Mouse (Mus musculus) ES-E14 (cell line): ENCODE data around the gene Per1. TPM values are rescaled to one million over a fixed set of nuclear protein-coding genes. Genes with fewer than 3 reads are reported as not detected.
A peak's percentile ranks its signal among the peaks of the same experiment; 100 is the strongest.

ENCODE experiments used
- DNase-seq: peaks from one replicate; pipeline ENCODE4 v3.0.0-alpha.2; 2013; ENCODE audit warnings: low read depth, low spot score
- H3K27ac ChIP-seq: 2 replicates; pipeline ENCODE4 v1.5.1; 2012; ENCODE audit warnings: low read depth, mild to moderate bottlenecking, low read length, moderate library complexity, mixed read lengths; ENCODE audit not compliant: poor library complexity, insufficient read depth, severe bottlenecking
- H3K36me3 ChIP-seq: 2 replicates; pipeline ENCODE4 v1.6.1; 2012; ENCODE audit warnings: mild to moderate bottlenecking, low read length, moderate library complexity, mixed read lengths; ENCODE audit not compliant: control insufficient read depth, poor library complexity, insufficient read depth, severe bottlenecking
- H3K4me1 ChIP-seq, 2 experiments: fragments of 150-350 bp in 1 of 2; sonication (generic) in 1 of 2; 2 replicates each; pipeline ENCODE4 v1.6.1; 2012; ENCODE audit warnings: low read length in 2 of 2, mild to moderate bottlenecking in 1 of 2, mixed read lengths in 1 of 2; ENCODE audit not compliant: control insufficient read depth in 2 of 2, insufficient read depth in 2 of 2, poor library complexity in 1 of 2
- H3K4me3 ChIP-seq, 2 experiments: fragments of 150-350 bp in 1 of 2; sonication (generic) in 1 of 2; 2 replicates each; pipeline ENCODE4 v1.5.1; 2012; ENCODE audit warnings: low read length in 2 of 2, low read depth in 1 of 2, mild to moderate bottlenecking in 1 of 2, mixed read lengths in 1 of 2; ENCODE audit not compliant: insufficient read depth in 1 of 2, poor library complexity in 1 of 2, severe bottlenecking in 1 of 2
- H3K9ac ChIP-seq: 2 replicates; pipeline ENCODE4 v1.6.1; 2012; ENCODE audit warnings: low read depth, mild to moderate bottlenecking, low read length, mixed read lengths; ENCODE audit not compliant: poor library complexity, insufficient read depth, severe bottlenecking
- H3K9me3 ChIP-seq: fragments of 150-350 bp; sonication (generic); 2 replicates; pipeline ENCODE4 v1.6.1; 2012; ENCODE audit warnings: low read depth, mild to moderate bottlenecking, low read length; ENCODE audit not compliant: control insufficient read depth, insufficient read depth
- CHD2 ChIP-seq: IDR thresholded peaks from 2 replicates; pipeline ENCODE4 v1.6.1; 2014; ENCODE audit warnings: mild to moderate bottlenecking, low read depth, low read length, inconsistent platforms
- HCFC1 ChIP-seq: IDR thresholded peaks from 2 replicates; pipeline ENCODE4 v1.6.1; 2012; ENCODE audit warnings: low read length, inconsistent platforms, borderline replicate concordance; ENCODE audit not compliant: insufficient read depth
- MAFK ChIP-seq: IDR thresholded peaks from 2 replicates; pipeline ENCODE4 v1.6.1; 2014; ENCODE audit warnings: mild to moderate bottlenecking, low read depth, low read length, inconsistent platforms; ENCODE audit not compliant: insufficient read depth
- ZC3H11A ChIP-seq: IDR thresholded peaks from 2 replicates; pipeline ENCODE4 v1.6.1; 2012; ENCODE audit warnings: low read depth, mild to moderate bottlenecking, inconsistent platforms, low read length, borderline replicate concordance
- ZNF384 ChIP-seq: IDR thresholded peaks from 2 replicates; pipeline ENCODE4 v1.6.1; 2012; ENCODE audit warnings: low read depth, low read length, inconsistent platforms
- in situ Hi-C, 2 experiments: fragments of 600-800 bp; cut with MboI; formaldehyde crosslinking; loops; one replicate each; pipeline ENCODE4 v1.15.1; 2025; ENCODE audit warnings: low sequenced_read_pairs in 2 of 2, inconsistent platforms in 1 of 2; ENCODE audit not compliant: unreplicated experiment in 2 of 2
- total RNA-seq: library from RNA; depleted of rRNA; stranded (reverse); fragments of 300-350 nt; gene quantifications from 2 replicates; pipeline ENCODE4 v1.2.3, GENCODE M21; 2012

The Per1 gene
- total RNA-seq, 1 experiment = 6.0 TPM

GRCm38 (mm10) chr11:69077316-69077715 is 17.7 kb upstream of the Per1 start:
- Histone ChIP-seq H3K9me3 (no peaks in the 10 kb centered on the region), H3K36me3 (no peaks in the 10 kb centered on the region), H3K9ac (no peak overlapping the region), H3K4me3 (no peak overlapping the region), H3K4me1 (peaks cover 0 to 14% of the 10 kb centered on the region in 2 experiments; a peak in 2 of 4 replicates), H3K27ac (no peak overlapping the region)
- in situ Hi-C loops = no loop called here
- TF ChIP-seq MAFK = no peak
- no peak for TF ChIP-seq CHD2
- no peak for TF ChIP-seq ZNF384
- no peak for TF ChIP-seq ZC3H11A
- no peak for DNase-seq

DNA sequence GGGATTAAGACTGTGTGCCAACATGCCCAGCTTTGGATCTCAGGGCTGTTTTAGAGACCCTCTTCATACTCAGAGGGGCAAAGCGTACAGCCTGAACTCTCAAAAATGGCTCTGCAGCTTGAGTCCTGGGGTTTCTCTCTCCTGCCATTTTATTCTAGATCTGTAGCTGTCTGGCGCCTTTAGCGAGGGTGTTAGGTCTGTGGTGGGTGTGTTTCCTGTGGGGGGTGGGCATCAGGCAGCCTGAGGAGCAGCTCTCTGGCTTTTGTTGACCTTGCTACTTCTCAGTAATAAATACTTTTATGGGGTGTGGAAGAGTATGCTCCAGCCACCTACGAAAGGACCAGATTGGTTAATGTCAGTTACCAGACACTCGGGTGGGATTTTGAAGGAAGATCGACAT is 17.0 kb upstream of the Per1 start:
- H3K9me3 ChIP-seq = no peaks in the 10 kb centered on the region

GRCm38 (mm10) chr11:69078805-69079438 is 16.1 kb upstream of the Per1 start:
- Histone ChIP-seq H3K9me3 (no peaks in the 10 kb centered on the region), H3K4me3 (0 out of 4 replicates have a peak overlapping the region, but pooled peaks of 1 of the 2 experiments have one; percentile 28), H3K36me3 (no peaks in the 10 kb centered on the region), H3K9ac (no peak overlapping the region), H3K27ac (no peak overlapping the region), H3K4me1 (peaks cover 0 to 12% of the 10 kb centered on the region in 2 experiments; a peak in 2 of 4 replicates)
- no peak for DNase-seq
- no peak for TF ChIP-seq ZC3H11A
- TF ChIP-seq CHD2 = no peak
- TF ChIP-seq ZNF384 = no peak
- no peak for TF ChIP-seq HCFC1
- no peak for TF ChIP-seq MAFK
- in situ Hi-C loops = no loop called here

More for the DNA sequence above, 17.0 kb upstream of the Per1 start:
- H3K4me1 ChIP-seq = peaks cover 0 to 12% of the 10 kb centered on the region in 2 experiments; a peak in 2 of 4 replicates
- no peaks in the 10 kb centered on the region for H3K36me3 ChIP-seq
- H3K9ac ChIP-seq = no peak overlapping the region
- H3K27ac ChIP-seq = no peak overlapping the region
- H3K4me3 ChIP-seq = no peak overlapping the region
- TF ChIP-seq ZNF384 = no peak
- no peak for TF ChIP-seq ZC3H11A
- TF ChIP-seq MAFK = no peak
- TF ChIP-seq HCFC1 = no peak
- no peak for TF ChIP-seq CHD2
- in situ Hi-C loops = no loop called here
- no peak for DNase-seq

DNA sequence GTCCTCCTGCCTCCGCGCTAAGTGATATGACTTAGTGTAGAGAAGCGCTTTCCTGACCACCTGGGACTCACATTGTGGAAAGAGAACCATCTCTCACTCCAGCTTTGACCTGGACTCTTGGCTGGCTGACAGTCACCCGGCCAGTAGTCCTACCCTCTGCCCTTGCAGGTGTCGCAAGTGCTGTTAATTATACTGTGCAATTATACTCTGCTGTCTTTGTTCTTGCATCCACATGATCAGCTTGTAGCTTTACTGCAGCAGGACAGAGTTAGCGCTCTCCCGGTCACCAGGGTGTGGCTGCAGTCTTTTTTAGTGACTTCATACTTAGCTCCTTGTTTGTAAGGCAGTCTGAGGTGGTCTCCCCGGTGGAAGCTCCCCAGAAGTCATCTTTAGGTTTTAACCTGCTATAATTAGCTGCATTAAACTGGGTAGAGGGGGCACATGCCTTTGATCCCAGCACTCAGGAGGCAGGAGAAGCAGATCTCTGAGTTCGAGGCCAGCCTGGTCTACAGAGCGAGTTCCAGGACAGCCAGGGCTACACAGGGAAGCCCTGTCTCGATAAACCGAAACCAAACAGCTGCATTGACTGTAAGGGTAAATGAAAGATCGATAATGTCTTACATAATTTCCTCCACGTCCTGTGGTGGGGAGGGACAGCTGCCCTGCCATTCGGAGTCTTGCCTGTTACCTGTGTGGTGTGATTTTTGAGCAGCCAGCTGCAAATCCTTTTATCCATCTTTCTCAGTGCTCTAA is 14.7 kb upstream of the Per1 start:
- no peak for DNase-seq
- Histone ChIP-seq H3K9me3 (no peaks in the 10 kb centered on the region), H3K9ac (no peak overlapping the region), H3K4me3 (no peak overlapping the region), H3K4me1 (peaks cover 0 to 7% of the 10 kb centered on the region in 2 experiments; a peak in 1 of 4 replicates), H3K36me3 (no peaks in the 10 kb centered on the region), H3K27ac (no peak overlapping the region)
- in situ Hi-C loops = no loop called here
- TF ChIP-seq MAFK (no peak), HCFC1 (no peak), ZNF384 (no peak), CHD2 (no peak), ZC3H11A (no peak)

- Histone ChIP-seq H3K4me3 (no peak overlapping the region), H3K9ac (no peak overlapping the region), H3K4me1 (peaks cover 0 to 8% of the 10 kb centered on the region in 2 experiments; a peak in 1 of 4 replicates), H3K36me3 (no peaks in the 10 kb centered on the region), H3K9me3 (no peaks in the 10 kb centered on the region), H3K27ac (no peak overlapping the region)
- no peak for DNase-seq
- in situ Hi-C loops = no loop called here
- TF ChIP-seq ZNF384 (no peak), ZC3H11A (no peak), MAFK (no peak), HCFC1 (no peak), CHD2 (no peak)
These were observed 14.2 kb upstream of the Per1 start for GRCm38 (mm10) chr11:69080855-69081222.
